Mouse (Mus musculus) inflammation-experienced regulatory T-cells (primary cell): ENCODE measurements around the gene Commd1. TPM values are rescaled to one million over a fixed set of nuclear protein-coding genes. Genes with fewer than 3 reads are reported as not detected.

Experiments used
- polyA plus RNA-seq, 2 experiments: library from polyadenylated mRNA; unstranded; fragments of 100-300 nt; shearing (Covaris generic); gene quantifications; one replicate each; pipeline ENCODE4 v1.2.1; 2017

Commd1 gene
- 10 to 100 TPM; 58.8 to 62.6 TPM for polyA plus RNA-seq

DNA sequence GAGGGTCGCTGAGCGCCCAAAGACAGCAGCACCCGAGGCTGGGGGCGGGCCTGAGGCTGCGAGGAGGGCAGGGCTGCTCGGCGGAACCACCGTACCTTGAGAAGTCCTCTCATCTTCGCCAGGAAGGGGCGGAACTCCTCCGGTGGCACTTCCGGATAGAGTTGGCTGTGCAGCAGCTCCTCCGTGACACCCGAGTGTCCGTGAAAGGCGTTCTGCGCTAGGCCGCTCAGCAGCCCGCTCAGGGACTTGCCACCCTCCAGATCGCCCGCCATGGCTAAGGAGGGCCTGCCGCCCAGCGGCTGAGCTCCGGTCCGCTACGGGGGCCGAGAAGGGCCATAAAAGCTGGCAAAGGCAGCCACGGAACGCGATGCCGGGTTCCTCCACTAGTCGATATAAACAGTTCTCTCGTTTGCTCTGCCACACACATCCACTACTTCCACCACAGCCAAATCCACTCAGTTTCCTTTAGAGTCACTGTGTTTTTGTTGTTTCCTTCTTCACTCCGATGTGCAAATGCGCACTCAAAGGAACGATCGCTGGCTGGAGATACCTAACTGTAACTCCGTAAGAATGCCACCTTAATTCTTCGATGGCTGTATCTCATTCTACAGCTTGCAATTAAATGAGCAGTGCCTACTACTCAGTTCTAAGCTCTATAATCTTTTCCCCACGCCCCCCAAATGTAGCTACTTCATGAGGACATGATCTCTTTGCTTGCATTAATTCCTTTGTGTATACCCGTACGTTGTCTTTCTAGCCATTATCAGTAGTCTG, at the start of gene Commd1, which contains the start of gene Gm28048:
Gene Commd1 (minus strand): TSS at position 399 of the 774 bp plus-strand sequence.
Gene Gm28048 (minus strand): TSS at position 107 of the 774 bp plus-strand sequence.

GRCm38 (mm10) chr11:23007481-23008180, 25.4 kb upstream of the Commd1 start, which contains the start of gene Fam161a:
Gene Fam161a (plus strand): TSS chr11:23007531.

GRCm38 (mm10) chr11:22990393-22991126, 8.4 kb upstream of the Commd1 start, which contains the start of gene Cct4:
Gene Cct4 (plus strand): TSS chr11:22990519.

DNA sequence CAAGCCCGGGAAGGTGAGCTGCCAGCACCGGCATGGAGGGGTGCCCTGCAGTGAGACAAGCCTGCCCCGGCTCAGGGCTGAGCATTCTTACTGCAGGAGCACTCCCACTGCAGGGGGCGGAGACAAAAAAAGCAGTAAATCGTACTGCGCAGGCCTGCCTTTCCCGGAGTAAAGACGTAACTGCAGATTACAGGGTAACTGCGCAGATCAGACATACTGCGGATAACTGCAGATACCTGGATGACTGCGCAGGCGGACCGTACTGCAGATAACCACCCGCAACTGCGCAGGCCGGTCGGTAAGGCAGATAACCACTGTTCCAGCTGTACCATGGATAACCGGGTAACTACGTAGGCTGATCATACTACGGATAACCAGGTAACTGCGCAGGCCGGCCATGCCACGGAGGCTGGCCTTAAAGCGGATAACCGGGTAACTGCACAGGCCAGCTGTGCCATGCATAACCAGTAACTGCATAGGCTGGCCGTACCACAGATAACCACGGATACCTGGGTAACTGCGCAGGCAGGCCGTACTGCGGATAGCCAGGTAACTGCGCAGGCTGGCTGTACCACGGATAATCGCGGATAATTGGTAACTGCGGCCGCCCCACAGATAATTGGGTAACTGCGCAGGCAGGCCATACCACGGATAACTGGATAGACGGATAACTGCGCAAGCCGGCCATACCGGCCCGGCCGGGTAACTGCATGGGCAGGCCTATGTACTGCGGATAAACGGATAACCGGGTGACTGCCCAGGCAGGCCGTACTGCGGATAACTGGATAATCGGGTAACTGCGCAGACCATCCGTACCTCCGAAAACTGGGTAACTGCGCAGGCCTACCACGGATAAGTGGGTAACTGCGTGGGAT, 10.1 kb downstream of the Commd1 start, which contains the start of gene Zrsr1:
Gene Zrsr1 (plus strand): TSS at position 171 of the 875 bp plus-strand sequence.

DNA sequence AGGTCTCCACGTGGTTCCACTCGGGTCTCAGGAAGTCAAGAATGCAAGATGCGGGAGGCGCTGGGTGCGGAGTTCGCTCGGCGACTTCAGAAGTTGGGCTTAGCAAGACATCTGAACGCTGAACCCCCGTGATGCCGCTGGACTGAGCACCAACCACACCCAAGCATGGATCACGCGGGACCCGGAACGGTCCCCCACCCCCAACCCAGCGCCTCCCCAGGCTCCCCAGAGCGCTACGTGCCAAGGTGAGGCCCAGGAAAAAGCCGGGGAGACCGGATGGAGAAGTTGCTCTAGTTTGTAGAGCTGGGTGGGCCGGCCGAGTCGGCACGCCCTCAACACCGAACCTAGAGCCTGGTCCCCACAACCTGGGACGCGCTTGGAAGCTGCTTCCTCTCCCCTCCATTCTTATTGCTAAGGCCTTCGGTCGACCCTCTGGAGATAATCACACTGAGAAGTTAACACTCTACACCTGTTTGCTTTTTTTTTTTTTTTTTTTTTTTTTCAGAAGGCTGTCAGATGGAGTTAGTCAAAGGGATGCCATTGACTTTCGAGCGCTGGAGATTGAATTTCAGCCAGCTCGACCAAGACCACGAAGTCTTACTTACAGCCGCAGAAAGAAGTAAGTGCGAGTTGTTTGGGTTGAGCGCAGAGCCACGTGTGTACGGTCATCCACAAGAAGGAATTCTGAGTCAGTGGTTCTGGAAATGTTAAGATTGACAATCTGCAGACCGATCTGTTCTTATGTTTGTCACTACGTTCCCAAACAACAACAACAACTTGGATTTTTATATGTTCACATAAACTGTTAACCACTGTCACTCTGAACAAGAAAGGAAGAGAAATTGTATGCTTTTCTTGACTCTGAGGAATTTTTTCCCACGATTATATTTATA, 121.6 kb downstream of the Commd1 start, which contains the start of gene B3gnt2:
Gene B3gnt2 (minus strand): TSS at position 627 of the 893 bp plus-strand sequence.

Other genes with a start within 250 kb of the Commd1 start
- 10 to 100 TPM; 39.9 to 54.2 TPM for gene B3gnt2, start 121.4 kb downstream of the Commd1 start, polyA plus RNA-seq
- gene Zrsr1, start 10.4 kb downstream of the Commd1 start, polyA plus RNA-seq, result 1 to 10 TPM; 1.5 to 2.5 TPM
- gene Gm28048, start 292 bp downstream of the Commd1 start, polyA plus RNA-seq, result 100 to 1,000 TPM in 1 of 2 experiments, 10 to 100 TPM in 1; 78.9 to 132 TPM
- gene Cct4, start 8.1 kb upstream of the Commd1 start, polyA plus RNA-seq, result 100 to 1,000 TPM; 210 to 216 TPM
- 1 to 10 TPM in 1 of 2 experiments, under 1 TPM in 1; 0.28 to 1.1 TPM for gene Fam161a, start 25.1 kb upstream of the Commd1 start, polyA plus RNA-seq